Mouse (Mus musculus) liver, adult 2 months (tissue): ENCODE results near the gene Itgav.

ENCODE experiments used
- CTCF ChIP-seq: fragments of 200-500 bp; IDR thresholded peaks from 2 replicates; pipeline ENCODE4 v1.5.1; 2011; ENCODE audit warnings: low read depth, low read length, control low read depth
- POLR2A ChIP-seq: fragments of 200-500 bp; IDR thresholded peaks from 2 replicates; pipeline ENCODE4 v1.6.1; 2011; ENCODE audit warnings: low read length, control low read depth; ENCODE audit not compliant: insufficient read depth; ENCODE audit errors: extremely low read depth

GRCm38 (mm10) chr2:83768311-83769047 is 44.3 kb downstream of the Itgav start:
- TF ChIP-seq POLR2A (no peak), CTCF (no peak)
